Mouse (Mus musculus) intestine, postnatal 0 days (tissue): ENCODE measurements around the gene Gm1043. TPM values are rescaled to one million over a fixed set of nuclear protein-coding genes. Genes with fewer than 3 reads are reported as not detected.

Source experiments
- ATAC-seq: fragments of 200-750 bp; cut with Nextera tagmentation; 2 replicates; pipeline ENCODE4 v1.8.0; 2017; ENCODE audit warnings: mild to moderate bottlenecking, moderate TSS enrichment, moderate library complexity
- H3K27ac ChIP-seq: fragments of 300-500 bp; sonication (generic); 2 replicates; pipeline ENCODE4 v1.5.1; 2014; ENCODE audit warnings: mild to moderate bottlenecking, low read depth, low read length, moderate library complexity
- H3K27me3 ChIP-seq: fragments of 300-500 bp; sonication (generic); replicated peaks from 2 replicates; pipeline ENCODE4 v1.6.1; 2014; ENCODE audit warnings: low read length, mixed read lengths; ENCODE audit not compliant: control insufficient read depth, insufficient read depth
- H3K36me3 ChIP-seq: fragments of 300-500 bp; sonication (generic); 2 replicates; pipeline ENCODE4 v1.6.1; 2014; ENCODE audit warnings: mild to moderate bottlenecking, moderate library complexity; ENCODE audit not compliant: control insufficient read depth, insufficient read depth
- H3K4me1 ChIP-seq: fragments of 300-500 bp; sonication (generic); replicated peaks from 2 replicates; pipeline ENCODE4 v1.6.1; 2014; ENCODE audit warnings: antibody characterized with exemption, low read length, mixed read lengths; ENCODE audit not compliant: control insufficient read depth, insufficient read depth
- H3K4me2 ChIP-seq: fragments of 300-500 bp; sonication (generic); replicated peaks from 2 replicates; pipeline ENCODE4 v1.6.1; 2014; ENCODE audit warnings: low read depth, mild to moderate bottlenecking, moderate library complexity
- H3K4me3 ChIP-seq: fragments of 300-500 bp; sonication (generic); 2 replicates; pipeline ENCODE4 v1.5.1; 2014; ENCODE audit warnings: low read depth, low read length
- H3K9ac ChIP-seq: fragments of 300-500 bp; sonication (generic); 2 replicates; pipeline ENCODE4 v1.6.1; 2014; ENCODE audit warnings: mild to moderate bottlenecking, low read depth, low read length
- H3K9me3 ChIP-seq: fragments of 300-500 bp; sonication (generic); 2 replicates; pipeline ENCODE4 v1.6.1; 2016; ENCODE audit warnings: mixed run types; ENCODE audit not compliant: control insufficient read depth
- CTCF ChIP-seq: sonication (generic); IDR thresholded peaks from 2 replicates; pipeline ENCODE4 v1.5.1; 2016; ENCODE audit warnings: low read depth, mild to moderate bottlenecking, control low read depth, antibody characterized with exemption, moderate library complexity
- WGBS: fragments of 180-500 bp; shearing (Covaris S2); extraction: QIAGEN DNeasy Blood & Tissue Kit; methylation state at CpG from one replicate; pipeline ENCODE4 v1.1.7; 2014; 5-methylcytosine and 5-hydroxymethylcytosine counted together
- polyA plus RNA-seq: library from polyadenylated mRNA; unstranded; fragments of >200 nt; fragmentation: Nextera tagmentation; extraction: Ambion mirVana; gene quantifications from 2 replicates; pipeline ENCODE4 v1.2.1, GENCODE M21; 2015

Gm1043 gene
- polyA plus RNA-seq, 1 experiment from 2014 or later = 0.03 TPM

DNA sequence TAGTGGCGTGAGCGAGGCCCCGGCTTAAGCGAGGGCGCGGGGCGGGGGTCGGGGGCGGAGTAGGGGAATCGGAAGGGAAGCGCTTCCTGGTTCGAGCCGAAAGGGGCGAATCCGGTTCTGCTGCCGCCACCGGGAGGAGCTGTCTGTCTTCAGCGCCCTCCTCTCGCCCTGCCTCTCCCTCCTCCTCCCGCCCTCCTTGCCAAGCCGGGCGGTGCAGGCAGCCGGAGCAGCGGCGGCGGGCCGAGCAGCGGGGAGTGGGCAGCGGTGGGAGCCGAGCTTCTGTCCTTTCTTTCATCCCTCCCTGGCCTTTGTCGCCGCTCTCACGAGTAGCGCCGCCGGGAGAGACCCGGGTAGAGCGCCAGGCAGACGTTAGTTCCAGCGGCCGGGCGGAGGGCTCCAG is 160.5 kb downstream of the Gm1043 start:
- no peak overlapping the region for H3K27ac ChIP-seq
- 0 out of 2 replicates have a peak, but pooled peaks cover 3% of the 10 kb centered on the region for H3K4me1 ChIP-seq
- H3K27me3 ChIP-seq = peaks cover 60% of the 10 kb centered on the region
- H3K4me2 ChIP-seq = peak overlapping the region; percentile 63
- no peaks in the 10 kb centered on the region for H3K9me3 ChIP-seq
- WGBS = 0% methylated on average over 36 of the region's 42 CpGs
- no peak for ATAC-seq
- H3K4me3 ChIP-seq = peak overlapping the region; percentile 36
- no peaks in the 10 kb centered on the region for H3K36me3 ChIP-seq
- peak overlapping the region; percentile 17; the same call in 1 of the 2 replicates for H3K9ac ChIP-seq
- peak; percentile 37 for TF ChIP-seq CTCF

DNA sequence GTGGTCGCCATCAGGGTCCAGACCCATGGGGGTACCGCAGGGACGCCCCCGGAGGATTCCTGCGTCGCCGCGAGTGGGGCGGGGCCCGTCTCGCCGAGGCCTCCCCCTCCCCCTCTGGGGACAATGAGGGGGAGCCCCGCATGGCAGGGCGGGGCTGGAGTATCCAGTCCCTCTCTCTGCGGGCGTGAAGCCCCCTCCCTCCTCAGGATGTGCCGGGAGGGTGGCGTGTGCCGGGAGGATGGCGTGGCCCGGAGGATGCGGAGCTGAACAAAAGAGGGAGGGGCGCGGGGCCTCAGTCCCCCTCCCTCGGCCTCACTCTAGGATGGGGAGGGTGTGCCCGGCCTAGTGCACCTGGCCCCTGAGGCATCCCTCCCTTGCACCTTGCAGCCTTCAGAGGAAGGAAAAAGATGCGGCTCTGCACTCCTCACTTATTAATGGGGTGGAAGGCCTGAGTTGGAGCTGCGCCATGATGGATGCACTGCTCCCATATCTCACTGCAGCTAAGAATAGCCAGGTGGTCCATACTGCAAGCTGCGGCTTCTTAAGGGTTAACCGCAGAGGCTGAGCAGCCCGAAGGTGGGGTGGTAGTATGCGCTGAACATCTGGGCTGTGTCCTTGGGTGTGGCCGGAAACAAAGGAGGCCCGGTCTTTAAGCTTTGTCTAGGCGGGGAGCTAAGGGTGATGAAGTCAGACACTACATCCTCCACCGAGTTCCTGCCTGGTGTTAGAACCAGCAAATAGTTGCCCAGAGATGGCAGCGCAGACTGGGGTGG is 161.2 kb downstream of the Gm1043 start:
- no peak for ATAC-seq
- Histone ChIP-seq H3K27ac (no peak overlapping the region), H3K4me3 (peak overlapping the region; percentile 36), H3K4me2 (peak overlapping the region; percentile 63), H3K27me3 (peaks cover 53% of the 10 kb centered on the region), H3K9me3 (no peaks in the 10 kb centered on the region), H3K4me1 (0 out of 2 replicates have a peak, but pooled peaks cover 3% of the 10 kb centered on the region), H3K9ac (peak overlapping the region; percentile 17; the same call in 1 of the 2 replicates), H3K36me3 (no peaks in the 10 kb centered on the region)
- 2% methylated on average over 33 of the region's 37 CpGs for WGBS
- no peak for TF ChIP-seq CTCF

DNA sequence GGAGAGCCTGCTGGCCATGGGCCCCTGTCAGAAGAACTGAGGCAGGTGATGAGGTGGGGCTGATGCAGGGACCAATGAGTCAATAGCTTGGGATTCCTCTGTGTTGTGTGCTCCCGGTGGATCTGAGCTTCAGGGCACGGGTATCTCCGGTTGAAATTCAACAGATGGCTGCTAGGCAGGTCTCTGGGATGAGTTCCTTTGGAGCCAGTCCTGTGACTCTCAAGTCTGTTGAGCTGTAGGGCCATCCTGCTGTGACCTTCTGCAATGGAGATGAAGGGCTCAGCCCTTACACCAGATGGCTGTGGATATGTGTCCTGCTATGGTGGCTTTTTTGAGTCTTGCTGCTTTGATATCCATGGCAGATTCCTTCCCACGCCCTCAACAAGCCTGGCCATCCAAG is 162.3 kb downstream of the Gm1043 start:
- Histone ChIP-seq H3K4me1 (no peaks in the 10 kb centered on the region), H3K27ac (no peak overlapping the region), H3K36me3 (no peaks in the 10 kb centered on the region), H3K4me3 (no peak overlapping the region), H3K27me3 (peaks cover 42% of the 10 kb centered on the region), H3K4me2 (no peak overlapping the region), H3K9me3 (no peaks in the 10 kb centered on the region), H3K9ac (no peak overlapping the region)
- no peak for TF ChIP-seq CTCF
- ATAC-seq = no peak
- WGBS = 30% methylated on average over 4 of the region's 4 CpGs

DNA sequence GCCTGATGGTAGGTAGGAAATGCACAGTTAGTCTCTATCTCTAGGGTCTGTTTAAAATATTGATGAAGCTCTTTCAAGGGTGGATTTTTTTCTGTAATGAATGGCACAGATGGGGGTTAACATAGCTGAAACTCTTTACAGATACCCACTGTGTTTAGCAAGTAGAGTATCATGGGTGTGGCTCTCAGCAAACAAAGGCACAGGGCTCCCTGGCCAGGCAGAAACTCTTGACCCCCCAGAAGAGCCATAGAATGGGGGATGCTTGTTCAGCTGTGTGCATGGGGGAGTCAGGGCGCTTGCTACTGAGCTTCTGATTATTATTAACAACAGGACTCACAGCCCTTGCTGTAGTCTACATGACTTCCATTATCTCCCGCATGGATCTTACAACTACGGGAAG is 163.7 kb downstream of the Gm1043 start:
- TF ChIP-seq CTCF = no peak
- peaks cover 28% of the 10 kb centered on the region for H3K27me3 ChIP-seq
- ATAC-seq = no peak
- H3K4me2 ChIP-seq = no peak overlapping the region
- H3K36me3 ChIP-seq = no peaks in the 10 kb centered on the region
- H3K9ac ChIP-seq = no peak overlapping the region
- H3K9me3 ChIP-seq = no peaks in the 10 kb centered on the region
- no peak overlapping the region for H3K4me3 ChIP-seq
- H3K4me1 ChIP-seq = no peaks in the 10 kb centered on the region
- 70% methylated on average over 3 of the region's 3 CpGs for whole genome bisulfite sequencing
- H3K27ac ChIP-seq = no peak overlapping the region

DNA sequence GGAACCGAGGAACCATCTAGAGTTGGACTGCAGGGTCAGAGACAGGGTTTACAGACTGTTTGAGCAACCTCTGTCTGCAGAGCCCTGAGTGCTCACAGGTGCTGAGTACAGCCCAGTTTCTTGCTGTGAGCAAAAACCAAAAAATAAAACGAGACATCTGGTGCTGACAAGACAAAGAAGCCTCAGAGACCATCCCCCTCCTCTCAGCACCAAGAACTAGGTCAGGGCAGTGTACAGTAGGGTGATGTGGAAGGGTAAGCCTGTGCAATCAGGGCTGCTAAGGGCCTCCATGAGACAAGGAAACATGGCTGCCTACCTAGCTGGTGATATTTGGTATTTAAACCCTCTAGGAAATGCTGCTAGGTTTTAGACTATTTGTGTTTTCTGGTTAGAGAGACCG is 166.4 kb downstream of the Gm1043 start:
- Histone ChIP-seq H3K4me3 (no peak overlapping the region), H3K4me2 (no peak overlapping the region), H3K9me3 (no peaks in the 10 kb centered on the region), H3K27ac (no peak overlapping the region), H3K4me1 (no peaks in the 10 kb centered on the region), H3K27me3 (0 out of 2 replicates have a peak, but pooled peaks cover under 1% of the 10 kb centered on the region), H3K9ac (no peak overlapping the region), H3K36me3 (no peaks in the 10 kb centered on the region)
- no peak for ATAC-seq
- WGBS = 57% methylated on average over 3 of the region's 3 CpGs
- no peak for TF ChIP-seq CTCF

DNA sequence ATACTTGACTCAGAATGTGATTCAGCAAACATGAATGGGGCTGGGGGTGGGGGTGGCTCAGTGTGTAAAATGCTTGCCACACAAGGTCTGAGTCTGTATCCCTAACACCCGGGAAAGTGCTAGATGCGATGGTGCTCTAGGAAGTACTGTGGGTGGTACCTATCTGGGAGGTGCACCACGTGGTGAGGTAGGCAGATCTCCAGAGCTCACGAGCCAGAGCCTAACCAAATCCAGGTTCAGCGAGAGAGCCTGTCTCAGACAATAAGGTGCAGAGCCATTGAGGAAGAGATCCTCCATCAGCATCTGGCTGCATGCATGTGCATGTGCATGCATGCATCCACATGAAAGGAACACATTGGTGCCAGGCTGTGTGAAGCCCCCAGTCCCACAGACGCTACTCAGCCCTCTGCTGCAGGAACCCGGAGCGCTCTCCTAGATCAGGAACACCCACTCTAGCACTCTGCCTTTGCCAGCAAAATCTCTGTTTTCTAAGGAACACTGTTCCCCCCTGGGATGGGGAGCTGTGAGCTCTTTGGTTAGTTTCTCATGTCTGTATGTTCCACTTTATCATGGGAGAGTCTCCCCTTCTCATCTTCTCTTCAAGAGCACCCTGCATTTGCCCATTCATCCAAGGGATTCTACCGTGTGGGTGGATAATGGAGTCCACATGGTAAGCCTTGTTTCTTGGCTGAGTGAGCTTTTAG is 167.1 kb downstream of the Gm1043 start:
- no peak for ATAC-seq
- Histone ChIP-seq H3K27ac (no peak overlapping the region), H3K4me3 (no peak overlapping the region), H3K9ac (no peak overlapping the region), H3K36me3 (no peaks in the 10 kb centered on the region), H3K9me3 (no peaks in the 10 kb centered on the region), H3K4me1 (no peaks in the 10 kb centered on the region), H3K4me2 (no peak overlapping the region), H3K27me3 (no peaks in the 10 kb centered on the region)
- no peak for TF ChIP-seq CTCF
- WGBS = 70% methylated on average over 9 of the region's 9 CpGs
